Mouse (Mus musculus) stomach, embryonic 16.5 days (tissue): ENCODE measurements at regions not wholly inside any gene's neighbourhood (a gene's known extent, or its start where the extent isn't known, plus 50 kb on each side); places are given as distances from the start of the nearest gene placed in this dataset.

Experiments used
- ATAC-seq: fragments of 200-750 bp; cut with Nextera tagmentation; 2 replicates; pipeline ENCODE4 v1.8.0; 2017; ENCODE audit warnings: moderate number of reproducible peaks, moderate TSS enrichment; ENCODE audit not compliant: insufficient read depth, low FRiP score
- H3K27ac ChIP-seq: fragments of 300-500 bp; sonication (generic); 2 replicates; pipeline ENCODE4 v1.5.1; 2014; ENCODE audit warnings: low read length
- H3K27me3 ChIP-seq: fragments of 300-500 bp; sonication (generic); 2 replicates; pipeline ENCODE4 v1.6.1; 2014; ENCODE audit warnings: low read length, control low read depth, mixed read lengths; ENCODE audit not compliant: control insufficient read depth, insufficient read depth
- H3K36me3 ChIP-seq: fragments of 300-500 bp; sonication (generic); 2 replicates; pipeline ENCODE4 v1.6.1; 2014; ENCODE audit warnings: low read length; ENCODE audit not compliant: control insufficient read depth, insufficient read depth
- H3K4me1 ChIP-seq: fragments of 300-500 bp; sonication (generic); 2 replicates; pipeline ENCODE4 v1.6.1; 2014; ENCODE audit warnings: low read length, control low read depth, mixed read lengths; ENCODE audit not compliant: control insufficient read depth, insufficient read depth
- H3K4me2 ChIP-seq: fragments of 300-500 bp; sonication (generic); 2 replicates; pipeline ENCODE4 v1.6.1; 2014; ENCODE audit warnings: low read depth, low read length, mixed read lengths
- H3K4me3 ChIP-seq: fragments of 300-500 bp; sonication (generic); replicated peaks from 2 replicates; pipeline ENCODE4 v1.5.1; 2014; ENCODE audit warnings: mild to moderate bottlenecking, low read length
- H3K9ac ChIP-seq: fragments of 300-500 bp; sonication (generic); 2 replicates; pipeline ENCODE4 v1.6.1; 2014; ENCODE audit warnings: low read length
- H3K9me3 ChIP-seq: fragments of 300-500 bp; sonication (generic); replicated peaks from 2 replicates; pipeline ENCODE4 v1.6.1; 2016; ENCODE audit warnings: low read length, control low read depth; ENCODE audit not compliant: control insufficient read depth
- WGBS: fragments of 180-500 bp; shearing (Covaris S2); extraction: QIAGEN DNeasy Blood & Tissue Kit; methylation state at CpG from one replicate; pipeline ENCODE4 v1.1.7; 2014; 5-methylcytosine and 5-hydroxymethylcytosine counted together

GRCm38 (mm10) chr5:142324928-142325327 is 76.4 kb upstream of the Foxk1 start:
- Histone ChIP-seq H3K4me3 (no peak overlapping the region), H3K27ac (no peak overlapping the region), H3K9me3 (no peaks in the 10 kb centered on the region), H3K9ac (no peak overlapping the region), H3K27me3 (no peaks in the 10 kb centered on the region), H3K4me1 (no peaks in the 10 kb centered on the region), H3K36me3 (no peaks in the 10 kb centered on the region), H3K4me2 (no peak overlapping the region)
- ATAC-seq: no peak
- 61% methylated on average over 2 of the region's 2 CpGs for WGBS

GRCm38 (mm10) chr5:142325560-142325959 is 75.7 kb upstream of the Foxk1 start:
- ATAC-seq: no peak

GRCm38 (mm10) chr5:142327261-142327660 is 74.0 kb upstream of the Foxk1 start:
- no peaks in the 10 kb centered on the region for H3K36me3 ChIP-seq
- no peaks in the 10 kb centered on the region for H3K4me1 ChIP-seq
- H3K4me3 ChIP-seq: no peak overlapping the region
- H3K27ac ChIP-seq: no peak overlapping the region
- no peak overlapping the region for H3K4me2 ChIP-seq
- 62% methylated on average over 6 of the region's 6 CpGs for WGBS
- no peak for ATAC-seq
- no peaks in the 10 kb centered on the region for H3K27me3 ChIP-seq
- no peaks in the 10 kb centered on the region for H3K9me3 ChIP-seq
- H3K9ac ChIP-seq: no peak overlapping the region

More at GRCm38 (mm10) chr5:142325560-142325959, 75.7 kb upstream of the Foxk1 start:
- 64% methylated on average over 4 of the region's 4 CpGs for WGBS
- H3K27ac ChIP-seq: no peak overlapping the region
- no peaks in the 10 kb centered on the region for H3K36me3 ChIP-seq
- no peak overlapping the region for H3K4me2 ChIP-seq
- H3K4me1 ChIP-seq: no peaks in the 10 kb centered on the region
- H3K9ac ChIP-seq: no peak overlapping the region
- H3K4me3 ChIP-seq: no peak overlapping the region
- H3K27me3 ChIP-seq: no peaks in the 10 kb centered on the region
- H3K9me3 ChIP-seq: no peaks in the 10 kb centered on the region

- no peak overlapping the region for H3K27ac ChIP-seq
- no peaks in the 10 kb centered on the region for H3K4me1 ChIP-seq
- H3K9me3 ChIP-seq: no peaks in the 10 kb centered on the region
- no peak overlapping the region for H3K4me2 ChIP-seq
- ATAC-seq: no peak
- H3K36me3 ChIP-seq: no peaks in the 10 kb centered on the region
- H3K4me3 ChIP-seq: no peak overlapping the region
- WGBS: 79% methylated on average over 7 of the region's 7 CpGs
- H3K9ac ChIP-seq: no peak overlapping the region
- no peaks in the 10 kb centered on the region for H3K27me3 ChIP-seq
These were observed 71.4 kb upstream of the Foxk1 start for GRCm38 (mm10) chr5:142329724-142330520.

- Histone ChIP-seq H3K36me3 (no peaks in the 10 kb centered on the region), H3K4me2 (no peak overlapping the region), H3K27me3 (no peaks in the 10 kb centered on the region), H3K4me3 (no peak overlapping the region), H3K27ac (no peak overlapping the region), H3K9me3 (no peaks in the 10 kb centered on the region), H3K4me1 (no peaks in the 10 kb centered on the region), H3K9ac (no peak overlapping the region)
- 57% methylated on average over 9 of the region's 9 CpGs for WGBS
- ATAC-seq: no peak
These were observed 68.6 kb upstream of the Foxk1 start for GRCm38 (mm10) chr5:142332744-142333143.

GRCm38 (mm10) chr5:142337436-142337835 is 63.9 kb upstream of the Foxk1 start:
- Histone ChIP-seq H3K4me3 (no peak overlapping the region), H3K27me3 (no peaks in the 10 kb centered on the region), H3K9ac (no peak overlapping the region), H3K36me3 (no peaks in the 10 kb centered on the region), H3K27ac (no peak overlapping the region), H3K4me1 (0 out of 2 replicates have a peak, but pooled peaks cover 4% of the 10 kb centered on the region), H3K4me2 (no peak overlapping the region), H3K9me3 (no peaks in the 10 kb centered on the region)
- WGBS: 67% methylated on average over 6 of the region's 6 CpGs
- no peak for ATAC-seq

- no peak overlapping the region for H3K9ac ChIP-seq
- H3K4me2 ChIP-seq: no peak overlapping the region
- H3K36me3 ChIP-seq: no peaks in the 10 kb centered on the region
- H3K27me3 ChIP-seq: no peaks in the 10 kb centered on the region
- no peak overlapping the region for H3K27ac ChIP-seq
- WGBS: 68% methylated on average over 11 of the region's 11 CpGs
- ATAC-seq: no peak
- no peak overlapping the region for H3K4me3 ChIP-seq
- 0 out of 2 replicates have a peak, but pooled peaks cover 4% of the 10 kb centered on the region for H3K4me1 ChIP-seq
- H3K9me3 ChIP-seq: no peaks in the 10 kb centered on the region
These were observed 63.2 kb upstream of the Foxk1 start for GRCm38 (mm10) chr5:142338051-142338450.

GRCm38 (mm10) chr5:142340205-142341025 is 60.9 kb upstream of the Foxk1 start:
- no peak overlapping the region for H3K9ac ChIP-seq
- WGBS: 31% methylated on average over 14 of the region's 14 CpGs
- H3K4me3 ChIP-seq: no peak overlapping the region
- 0 out of 2 replicates have a peak, but pooled peaks cover 4% of the 10 kb centered on the region for H3K4me1 ChIP-seq
- H3K27me3 ChIP-seq: no peaks in the 10 kb centered on the region
- no peaks in the 10 kb centered on the region for H3K36me3 ChIP-seq
- H3K9me3 ChIP-seq: no peaks in the 10 kb centered on the region
- peak overlapping the region; percentile 82 for H3K27ac ChIP-seq
- peak; percentile 61; the same call in 1 of the 2 replicates for ATAC-seq
- H3K4me2 ChIP-seq: no peak overlapping the region

- Histone ChIP-seq H3K9ac (no peak overlapping the region), H3K9me3 (no peaks in the 10 kb centered on the region), H3K27me3 (no peaks in the 10 kb centered on the region), H3K4me1 (0 out of 2 replicates have a peak, but pooled peaks cover 4% of the 10 kb centered on the region), H3K36me3 (no peaks in the 10 kb centered on the region), H3K27ac (peak overlapping the region; percentile 82), H3K4me2 (no peak overlapping the region), H3K4me3 (no peak overlapping the region)
- WGBS: 60% methylated on average over 3 of the region's 3 CpGs
- peak; percentile 15; the same call in 1 of the 2 replicates for ATAC-seq
These were observed 60.3 kb upstream of the Foxk1 start for GRCm38 (mm10) chr5:142341026-142341432.
